Mouse (Mus musculus) spleen, adult 2 months (tissue): ENCODE measurements at regions not wholly inside any gene's neighbourhood (a gene's known extent, or its start where the extent isn't known, plus 50 kb on each side); places are given as distances from the start of the nearest gene placed in this dataset.

ENCODE experiments used
- CTCF ChIP-seq: fragments of 200-500 bp; IDR thresholded peaks from 2 replicates; pipeline ENCODE4 v1.5.1; 2011; ENCODE audit warnings: mild to moderate bottlenecking, inconsistent platforms; ENCODE audit not compliant: insufficient read depth, insufficient read length, insufficient replicate concordance; ENCODE audit errors: extremely low read depth
- POLR2A ChIP-seq: fragments of 200-500 bp; IDR thresholded peaks from 2 replicates; pipeline ENCODE4 v1.6.1; 2011; ENCODE audit warnings: low read depth, low read length, inconsistent platforms

DNA sequence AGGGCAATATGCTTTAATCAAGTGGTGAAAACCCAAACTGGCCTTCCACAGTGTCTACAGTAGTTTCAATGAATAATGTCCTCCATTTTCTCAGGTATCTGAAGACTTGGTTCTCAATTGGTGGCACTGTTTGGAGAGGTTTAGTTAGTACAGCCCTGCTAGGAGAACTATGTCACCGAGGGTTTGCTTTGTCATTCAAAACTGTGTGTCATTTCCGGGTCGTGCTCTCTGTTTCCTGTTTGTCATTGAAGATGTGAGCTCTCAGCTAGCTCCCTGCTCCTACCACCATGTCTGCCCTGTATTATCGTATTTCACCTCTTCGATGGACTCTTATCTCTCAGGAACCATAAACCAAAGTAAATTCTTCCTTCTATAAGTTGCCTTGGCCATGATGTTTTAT is 79.3 kb upstream of the Creb5 start:
- no peak for TF ChIP-seq CTCF
- TF ChIP-seq POLR2A = no peak
